Comparison of ENCODE assay signal across 15 mouse cellular contexts in genomic region chr4:126065241-126065640, GRCm38 (mm10). TPM values are rescaled to one million over a fixed set of nuclear protein-coding genes. Genes with fewer than 3 reads are reported as not detected.
DNase-seq lines count a peak whose midpoint lies in the region; ATAC-seq lines count a peak whose summit lies in the region.
"Had no signal": no experiment of that assay in that cellular context is flagged by ENCODE, and none has a peak within 500 bp of the region (broad histone marks: within the 10 kb centered on the region; RNA-seq: fewer than 3 reads in every experiment).

No protein-coding gene starts in this region.

- H3K9ac ChIP-seq in kidney, embryonic 14.5 days (ENCODE audit: low read depth, low read length) = no peak overlapping the region
- H3K9ac ChIP-seq: kidney, embryonic 15.5 days had no signal

- no peak overlapping the region for H3K4me3 ChIP-seq in kidney, embryonic 14.5 days (ENCODE audit: low read length)
- H3K4me3 ChIP-seq: erythroblast, embryonic 14.5 days; gastrocnemius, adult 2 months; heart, embryonic 10.5 days; kidney, embryonic 15.5 days had no signal

- H3K27ac ChIP-seq in kidney, embryonic 14.5 days (ENCODE audit: low read depth, low read length) = no peak overlapping the region
- H3K27ac ChIP-seq: gastrocnemius, adult 2 months; heart, embryonic 10.5 days; kidney, embryonic 15.5 days had no signal

- no peak overlapping the region for H3K4me2 ChIP-seq in kidney, embryonic 14.5 days (replicated peaks; ENCODE audit: low read depth, low read length)
- H3K4me2 ChIP-seq: kidney, embryonic 15.5 days had no signal

- H3K27me3 ChIP-seq in kidney, embryonic 14.5 days (ENCODE audit: control insufficient read depth, insufficient read depth, low read length) = no peaks in the 10 kb centered on the region
- H3K27me3 ChIP-seq: kidney, embryonic 15.5 days had no signal

- WGBS in kidney, embryonic 14.5 days = 83% methylated on average over 7 of the region's 7 CpGs

- peak; percentile 34 to 54 for DNase-seq in left cerebral cortex, postnatal 14 days (ENCODE audit: low spot score in 2 of 2)
- DNase-seq in left cerebral cortex, postnatal 4 days = no peak
- DNase-seq in brain, adult 2 months (ENCODE audit: low read depth, low spot score) = peak; percentile 71
- DNase-seq in layer of hippocampus, adult 8-10 months (ENCODE audit: low spot score in 2 of 2) = peak; percentile 42 to 63
- peak; percentile 13 to 17 for DNase-seq in monocyte, adult 2 months (ENCODE audit: low read depth in 1 of 2, low spot score in 2 of 2)
- DNase-seq in retina, postnatal 1 day = no peak
- no peak for DNase-seq in heart, postnatal 25 days (ENCODE audit: low spot score)
- DNase-seq: embryo, embryonic 11 days; gastrocnemius, adult 2 months had no signal

- no peaks in the 10 kb centered on the region for H3K9me3 ChIP-seq in kidney, embryonic 14.5 days (ENCODE audit: control insufficient read depth, low read length)
- H3K9me3 ChIP-seq: heart, embryonic 10.5 days; kidney, embryonic 15.5 days had no signal

- intact Hi-C loops in left cerebral cortex, postnatal 14 days (cut with DNase I) = no loop called here
- intact Hi-C loops in left cerebral cortex, postnatal 4 days (cut with DNase I) = no loop called here
- intact Hi-C loops in heart, postnatal 25 days (cut with DNase I) = no loop called here

- ATAC-seq in kidney, embryonic 14.5 days (ENCODE audit: low FRiP score, low TSS enrichment) = no peak
- ATAC-seq: CD4-positive, CD25-positive, alpha-beta regulatory T cell, adult 4 months; hindbrain, embryonic 16.5 days had no signal

- no peaks in the 10 kb centered on the region for H3K36me3 ChIP-seq in kidney, embryonic 14.5 days (ENCODE audit: control insufficient read depth, insufficient read depth, low read length)
- H3K36me3 ChIP-seq: heart, embryonic 10.5 days; kidney, embryonic 15.5 days had no signal

- H3K4me1 ChIP-seq in kidney, embryonic 14.5 days (ENCODE audit: control insufficient read depth, insufficient read depth, low read length) = no peaks in the 10 kb centered on the region
- H3K4me1 ChIP-seq: heart, embryonic 10.5 days; kidney, embryonic 15.5 days had no signal

RNA-seq across cellular contexts. Expression of gene Oscp1, which starts 6.9 kb away (rescaled TPM):
- total RNA-seq in left cerebral cortex, postnatal 14 days (2021) = 10 to 100 TPM; 49.7 to 55.3 TPM
- total RNA-seq in left cerebral cortex, postnatal 4 days (2021) = 10 to 100 TPM; 35.3 to 37.9 TPM
- 10 to 100 TPM; 45.2 to 63.6 (median 50.8) TPM for total RNA-seq in layer of hippocampus, adult 8-10 months (2022)
- polyA plus RNA-seq in kidney, embryonic 14.5 days (2014; fragmentation: Nextera tagmentation; extraction: Ambion mirVana) = 17.7 and 19.6 TPM in 2 replicates
- total RNA-seq in heart, postnatal 25 days (2021) = 1 to 10 TPM; 1.1 to 1.7 TPM
- polyA plus RNA-seq: erythroblast, embryonic 14.5 days had no signal

RNA-seq across cellular contexts. Expression of gene Mrps15, which starts 18.5 kb away (rescaled TPM):
- 10 to 100 TPM; 40.7 to 48.7 TPM for total RNA-seq in left cerebral cortex, postnatal 14 days (2021)
- 10 to 100 TPM; 52.3 to 60.6 TPM for total RNA-seq in left cerebral cortex, postnatal 4 days (2021)
- total RNA-seq in layer of hippocampus, adult 8-10 months (2022) = 10 to 100 TPM; 42.2 to 55.3 (median 46.5) TPM
- 154 and 177 TPM in 2 replicates for polyA plus RNA-seq in kidney, embryonic 14.5 days (2014; fragmentation: Nextera tagmentation; extraction: Ambion mirVana)
- total RNA-seq in heart, postnatal 25 days (2021) = 10 to 100 TPM; 81.2 to 83.1 TPM

RNA-seq across cellular contexts. Expression of gene Lsm10, which starts 31.2 kb away (rescaled TPM):
- 10 to 100 TPM; 14.7 to 15.4 TPM for total RNA-seq in left cerebral cortex, postnatal 14 days (2021)
- 10 to 100 TPM; 23.9 to 25.3 TPM for total RNA-seq in left cerebral cortex, postnatal 4 days (2021)
- 10 to 100 TPM; 14.3 to 17.5 (median 16.1) TPM for total RNA-seq in layer of hippocampus, adult 8-10 months (2022)
- 47.3 and 52.4 TPM in 2 replicates for polyA plus RNA-seq in kidney, embryonic 14.5 days (2014; fragmentation: Nextera tagmentation; extraction: Ambion mirVana)
- total RNA-seq in heart, postnatal 25 days (2021) = 10 to 100 TPM; 10.7 to 12.1 TPM

RNA-seq across cellular contexts. Expression of gene Stk40, which starts 38.5 kb away (rescaled TPM):
- total RNA-seq in left cerebral cortex, postnatal 14 days (2021) = 10 to 100 TPM; 26.5 to 28.8 TPM
- total RNA-seq in left cerebral cortex, postnatal 4 days (2021) = 10 to 100 TPM; 23.7 to 25.0 TPM
- total RNA-seq in layer of hippocampus, adult 8-10 months (2022) = 10 to 100 TPM; 25.4 to 36.5 (median 31.1) TPM
- polyA plus RNA-seq in kidney, embryonic 14.5 days (2014; fragmentation: Nextera tagmentation; extraction: Ambion mirVana) = 19.1 and 24.9 TPM in 2 replicates
- 10 to 100 TPM; 37.6 to 38.7 TPM for total RNA-seq in heart, postnatal 25 days (2021)

RNA-seq across cellular contexts. Expression of gene Csf3r, which starts 40.9 kb away (rescaled TPM):
- 1 to 10 TPM; 3.3 to 3.7 TPM for total RNA-seq in left cerebral cortex, postnatal 14 days (2021)
- total RNA-seq in left cerebral cortex, postnatal 4 days (2021) = 1 to 10 TPM in 1 of 2 experiments, under 1 TPM in 1; 0.66 to 1.1 TPM
- 10 to 100 TPM in 2 of 4 experiments, 1 to 10 TPM in 2; 6.2 to 42.2 (median 23.2) TPM for total RNA-seq in layer of hippocampus, adult 8-10 months (2022)
- polyA plus RNA-seq in kidney, embryonic 14.5 days (2014; fragmentation: Nextera tagmentation; extraction: Ambion mirVana) = 0.61 and 1.2 TPM in 2 replicates
- total RNA-seq in heart, postnatal 25 days (2021) = under 1 TPM; 0.84 to 0.91 TPM
- polyA plus RNA-seq: CD4-positive, CD25-positive, alpha-beta regulatory T cell, adult 4 months had no signal

Comparison
In these comparisons a context has a peak if more than half of its experiments do, and no peak if none do; other contexts are left out.
1. DNase-seq: peak in left cerebral cortex, postnatal 14 days (2 of 2), brain, adult 2 months (single experiment), layer of hippocampus, adult 8-10 months (2 of 2) and monocyte, adult 2 months (2 of 2); none in left cerebral cortex, postnatal 4 days (single experiment), retina, postnatal 1 day (single experiment) and heart, postnatal 25 days (single experiment).
2. RNA of gene Oscp1, which starts 6.9 kb away (total RNA-seq): 49.7 to 55.3 TPM in left cerebral cortex, postnatal 14 days, 45.2 to 63.6 TPM in layer of hippocampus, adult 8-10 months and 35.3 to 37.9 TPM in left cerebral cortex, postnatal 4 days; 1.1 to 1.7 TPM in heart, postnatal 25 days; every median in the first group is over 10 times any median in the second.